Comparison of ENCODE assay signal across 9 mouse cellular contexts in the genomic region with DNA sequence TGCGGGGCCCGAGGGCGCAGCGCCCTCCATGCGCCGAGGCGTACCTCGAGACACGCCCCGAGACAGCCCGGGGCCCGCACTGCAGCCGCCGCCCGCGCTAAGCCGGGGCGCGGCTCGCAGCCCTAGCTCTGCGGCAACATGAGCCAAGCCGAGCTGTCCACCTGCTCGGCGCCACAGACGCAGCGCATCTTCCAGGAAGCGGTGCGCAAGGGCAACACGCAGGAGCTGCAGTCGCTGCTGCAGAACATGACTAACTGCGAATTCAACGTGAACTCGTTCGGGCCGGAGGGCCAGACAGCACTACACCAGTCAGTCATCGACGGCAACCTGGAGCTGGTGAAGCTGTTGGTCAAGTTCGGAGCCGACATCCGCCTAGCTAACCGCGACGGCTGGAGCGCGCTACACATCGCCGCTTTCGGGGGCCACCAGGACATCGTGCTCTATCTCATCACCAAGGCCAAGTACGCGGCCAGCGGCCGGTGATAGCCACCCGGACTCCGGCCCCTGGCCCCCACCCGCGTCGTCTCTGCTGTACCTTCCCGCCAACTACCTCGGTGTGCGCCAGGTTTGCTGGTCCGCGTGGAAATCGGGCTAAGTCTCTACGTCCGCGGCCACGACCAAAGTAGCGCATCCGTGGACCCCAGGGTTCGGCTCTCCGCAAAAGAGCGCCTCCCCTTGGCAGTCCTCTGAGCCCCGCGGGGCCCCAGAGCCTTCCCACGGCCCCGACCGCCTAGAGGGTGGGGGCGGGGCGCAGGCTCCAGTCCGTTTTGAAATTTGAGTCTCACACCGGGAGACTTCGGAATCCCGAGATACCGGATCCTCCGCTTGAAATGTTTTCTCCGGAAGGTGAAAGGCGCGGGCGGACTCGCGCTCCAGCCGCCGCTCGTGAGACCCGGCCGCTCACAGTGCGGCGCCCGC. TPM values are rescaled to one million over a fixed set of nuclear protein-coding genes. Genes with fewer than 3 reads are reported as not detected.
DNase-seq lines count a peak whose midpoint lies in the region; TF ChIP-seq lines count a peak whose summit lies in the region.
"Had no signal": no experiment of that assay in that cellular context is flagged by ENCODE, and none has a peak within 500 bp of the region (broad histone marks: within the 10 kb centered on the region; RNA-seq: fewer than 3 reads in every experiment).

No protein-coding gene starts in this region.

- H3K4me1 ChIP-seq in E14TG2a.4 (replicated peaks; ENCODE audit: low read depth, low read length), result peaks cover 59% of the 10 kb centered on the region
- H3K4me1 ChIP-seq in liver, adult 2 months (ENCODE audit: control insufficient read depth, insufficient read depth, low read length), result no peaks in the 10 kb centered on the region

- H3K4me2 ChIP-seq in myocyte (ENCODE audit: low read depth), result peak overlapping the region; percentile 91

- H3K79me2 ChIP-seq in liver, adult 2 months (ENCODE audit: control insufficient read depth, insufficient read depth, low read length), result no peaks in the 10 kb centered on the region
- no peaks in the 10 kb centered on the region for H3K79me2 ChIP-seq in myocyte (ENCODE audit: control insufficient read depth, insufficient read depth)

- H3K4me3 ChIP-seq in E14TG2a.4 (replicated peaks; ENCODE audit: low read length), result peak overlapping the region; percentile 86
- H3K4me3 ChIP-seq in liver, adult 2 months (ENCODE audit: insufficient read depth, low read depth, low read length), result peak overlapping the region; percentile 63
- peak overlapping the region; percentile 25 for H3K4me3 ChIP-seq in myocyte

- H3K27ac ChIP-seq in liver, adult 2 months (replicated peaks; ENCODE audit: insufficient read depth, low read depth, low read length), result 0 out of 2 replicates have a peak overlapping the region, but pooled peaks have one; percentile 16

- no peaks in the 10 kb centered on the region for H3K9me3 ChIP-seq in E14TG2a.4 (ENCODE audit: low read length)

- peak; percentile 44 for DNase-seq in cerebellum, adult 11-12 months
- no peak for DNase-seq in cerebellum, adult 11 months
- DNase-seq in embryo, embryonic 9.5 days (ENCODE audit: extremely low spot score), result peak; percentile 71
- DNase-seq in heart, postnatal 4 days, result peak; percentile 68
- DNase-seq in liver, adult 2 months (ENCODE audit: extremely low read depth, low read depth, low spot score), result no peak
- DNase-seq in thymus, adult 18-20 months, result peak; percentile 38

- H3ac ChIP-seq in myocyte (ENCODE audit: control insufficient read depth, insufficient read length), result peak overlapping the region; percentile 10

- H3K36me3 ChIP-seq in E14TG2a.4 (ENCODE audit: insufficient read depth, low read length) (no peaks in the 10 kb centered on the region), myocyte (ENCODE audit: control insufficient read depth, insufficient read depth) (no peaks in the 10 kb centered on the region)
- no peaks in the 10 kb centered on the region for H3K36me3 ChIP-seq in liver, adult 2 months (ENCODE audit: control insufficient read depth, insufficient read depth, low read length)

- peaks cover 93% of the 10 kb centered on the region for H3K27me3 ChIP-seq in E14TG2a.4 (ENCODE audit: insufficient read depth, low read length)
- H3K27me3 ChIP-seq in liver, adult 2 months (ENCODE audit: control insufficient read depth, insufficient read depth, low read length), result peaks cover 5% of the 10 kb centered on the region
- H3K27me3 ChIP-seq in myocyte (ENCODE audit: control insufficient read depth, insufficient read depth, insufficient read length), result no peaks in the 10 kb centered on the region

- WGBS in liver, adult 2 months, result 2% methylated on average over 98 of the region's 100 CpGs

- no peak for TF ChIP-seq CTCF in E14TG2a.4 (conservative IDR thresholded peaks at IDR 0.05; ENCODE audit: low read length)
- TF ChIP-seq CTCF in liver, adult 2 months (IDR thresholded peaks at IDR 0.05; ENCODE audit: low read depth, low read length), result no peak

- H3K9ac ChIP-seq in liver, adult 2 months (ENCODE audit: low read depth, low read length), result peak overlapping the region; percentile 46

- no peak for TF ChIP-seq POLR2A in liver, adult 2 months (IDR thresholded peaks at IDR 0.05; ENCODE audit: extremely low read depth, insufficient read depth, low read length)
- TF ChIP-seq POLR2A in myocyte (IDR thresholded peaks at IDR 0.05; ENCODE audit: insufficient read length, low read depth), result no peak

TF ChIP-seq in myocyte, 11 proteins besides CTCF, POLR2A, EP300 and RAD21:
- TF ChIP-seq MYOG (IDR thresholded peaks at IDR 0.05; ENCODE audit: control insufficient read depth in 1 of 3, insufficient read depth in 1 of 3, insufficient read length in 2 of 3, low read depth in 2 of 3) (peak in 2 of 3 experiments; percentile 80), SRF (IDR thresholded peaks at IDR 0.05; ENCODE audit: control insufficient read depth, insufficient read length, low read depth) (no peak), TCF12 (IDR thresholded peaks at IDR 0.05; ENCODE audit: insufficient read depth, poor library complexity, severe bottlenecking) (no peak), MYOD1 (IDR thresholded peaks at IDR 0.05; ENCODE audit: control insufficient read depth in 1 of 3, insufficient read length in 2 of 3, low read depth in 2 of 3) (peak in 2 of 3 experiments; percentile 61 to 87), REST (IDR thresholded peaks at IDR 0.05; ENCODE audit: insufficient read depth, insufficient read length) (no peak)
TF ChIP-seq in myocyte: peak in this region for 2.

RNA-seq across cellular contexts. Expression of a gene that starts 0.7 kb away (rescaled TPM):
- 10 to 100 TPM; 31.2 to 33.4 TPM for total RNA-seq in heart, postnatal 4 days (2021)
- total RNA-seq in liver, adult 2 months (2014; rRNA removed), result 0.74 and 2.1 TPM in 2 replicates
- 1.5 and 1.6 TPM in 2 replicates for polyA plus RNA-seq in liver, adult 2 months (2012; rRNA removed)
- polyA plus RNA-seq in myocyte (2012; fragmentation: generic; extraction: Trizol), result 1.3 TPM

RNA-seq across cellular contexts. Expression of a gene that starts 15.5 kb away (rescaled TPM):
- 1 to 10 TPM; 4.4 to 5.8 TPM for total RNA-seq in heart, postnatal 4 days (2021)
- 4.6 TPM in 2 replicates for total RNA-seq in liver, adult 2 months (2014; rRNA removed)
- polyA plus RNA-seq in liver, adult 2 months (2012; rRNA removed), result 4.3 and 7.0 TPM in 2 replicates
- polyA plus RNA-seq in myocyte (2012; fragmentation: generic; extraction: Trizol), result 9.2 TPM

RNA-seq across cellular contexts. Expression of a gene that starts 30.1 kb away (rescaled TPM):
- 10 to 100 TPM; 43.4 to 44.5 TPM for total RNA-seq in heart, postnatal 4 days (2021)
- total RNA-seq in liver, adult 2 months (2014; rRNA removed), result 18.4 and 19.1 TPM in 2 replicates
- polyA plus RNA-seq in liver, adult 2 months (2012; rRNA removed), result 22.4 and 27.5 TPM in 2 replicates
- 55.8 TPM for polyA plus RNA-seq in myocyte (2012; fragmentation: generic; extraction: Trizol)

RNA-seq across cellular contexts. Expression of a gene that starts 33.2 kb away (rescaled TPM):
- total RNA-seq in heart, postnatal 4 days (2021), result not detected
- total RNA-seq in liver, adult 2 months (2014; rRNA removed), result not detected in 2 replicates
- polyA plus RNA-seq in liver, adult 2 months (2012; rRNA removed), result not detected in 2 replicates
- polyA plus RNA-seq in myocyte (2012; fragmentation: generic; extraction: Trizol), result not detected

RNA-seq across cellular contexts. Expression of a gene that starts 37.3 kb away (rescaled TPM):
- total RNA-seq in heart, postnatal 4 days (2021), result not detected
- not detected in 2 replicates for total RNA-seq in liver, adult 2 months (2014; rRNA removed)
- polyA plus RNA-seq in liver, adult 2 months (2012; rRNA removed), result 0.07 TPM in 1 of 2 replicates, not detected in the other
- 0.48 TPM for polyA plus RNA-seq in myocyte (2012; fragmentation: generic; extraction: Trizol)
- total RNA-seq: left cerebral cortex, postnatal 36 days had no signal

Comparison
In these comparisons a context has a peak if more than half of its experiments do, and no peak if none do; other contexts are left out.
1. DNase-seq: peak in cerebellum, adult 11-12 months (single experiment), embryo, embryonic 9.5 days (single experiment), heart, postnatal 4 days (single experiment) and thymus, adult 18-20 months (2 of 2); none in cerebellum, adult 11 months (single experiment) and liver, adult 2 months (single experiment).
2. H3K4me3 ChIP-seq: peak in every context shown above with its lines; median percentile 86 in E14TG2a.4; 63 in liver, adult 2 months; 25 in myocyte.
3. RNA of a gene that starts 0.7 kb away (total RNA-seq): 31.2 to 33.4 TPM in heart, postnatal 4 days; 0.74 to 2.1 TPM in liver, adult 2 months; every median in the first group is over 10 times any median in the second.